Mouse (Mus musculus) G1E (cell line): ENCODE results near the gene Zfp423. TPM values are rescaled to one million over a fixed set of nuclear protein-coding genes. Genes with fewer than 3 reads are reported as not detected.

ENCODE experiments used
- ATAC-seq: 2 replicates; pipeline ENCODE4 v1.8.0; 2016; ENCODE audit warnings: mild to moderate bottlenecking; ENCODE audit not compliant: insufficient number of reproducible peaks, poor library complexity, low FRiP score, severe bottlenecking; ENCODE audit errors: extremely low read depth
- DNase-seq: peaks from one replicate; pipeline ENCODE4 v3.0.0; 2012; ENCODE audit warnings: low spot score
- H3K27me3 ChIP-seq: 2 replicates; pipeline ENCODE4 v1.6.1; 2012; ENCODE audit warnings: mild to moderate bottlenecking, low read length, inconsistent platforms; ENCODE audit not compliant: insufficient read depth
- H3K36me3 ChIP-seq: replicated peaks from 2 replicates; pipeline ENCODE3; 2012; ENCODE audit warnings: mild to moderate bottlenecking, inconsistent platforms
- H3K4me1 ChIP-seq: 2 replicates; pipeline ENCODE4 v1.6.1; 2012; ENCODE audit warnings: low read depth, low read length, inconsistent platforms, mixed read lengths; ENCODE audit not compliant: insufficient read depth
- H3K4me3 ChIP-seq: 2 replicates; pipeline ENCODE4 v1.5.1; 2012; ENCODE audit warnings: low read depth, mild to moderate bottlenecking, inconsistent platforms, low read length, moderate library complexity, mixed read lengths
- H3K9me3 ChIP-seq: replicated peaks from 2 replicates; pipeline ENCODE4 v1.6.1; 2012; ENCODE audit warnings: inconsistent platforms
- CTCF ChIP-seq: IDR thresholded peaks from 2 replicates; pipeline ENCODE4 v1.5.1; 2012; ENCODE audit warnings: low read depth, low read length, inconsistent platforms, mixed read lengths
- GATA1 ChIP-seq: IDR thresholded peaks from 2 replicates; pipeline ENCODE4 v1.6.1; 2012; ENCODE audit warnings: borderline replicate concordance, low read length, inconsistent platforms, mixed read lengths
- GATA2 ChIP-seq: IDR thresholded peaks from 2 replicates; pipeline ENCODE4 v1.6.1; 2012; ENCODE audit warnings: low read depth, low read length, inconsistent platforms, borderline replicate concordance
- POLR2AphosphoS5 ChIP-seq: IDR thresholded peaks from 2 replicates; pipeline ENCODE4 v1.6.1; 2012; ENCODE audit warnings: low read depth, low read length, inconsistent platforms; ENCODE audit not compliant: insufficient replicate concordance
- TAL1 ChIP-seq: conservative IDR thresholded peaks from 2 replicates; pipeline ENCODE4 v1.6.1; 2012; ENCODE audit warnings: low read depth, low read length, inconsistent platforms, mixed read lengths
- polyA plus RNA-seq: library from polyadenylated mRNA; stranded (reverse); fragments of >175 nt; gene quantifications from 2 replicates; pipeline ENCODE4 v1.2.3, GENCODE M21; 2012
- total RNA-seq, 2 experiments: library from RNA; stranded (forward) in 1 of 2; stranded (reverse) in 1 of 2; fragments of 200-1000 nt in 1 of 2; fragments of >200 nt in 1 of 2; fragmentation: Nextera tagmentation in 1 of 2; gene quantifications; 2 replicates each; pipeline ENCODE4 v1.2.3; 2014 to 2017

Gene Zfp423
- total and polyA plus RNA-seq, 3 experiments, result not detected

DNA sequence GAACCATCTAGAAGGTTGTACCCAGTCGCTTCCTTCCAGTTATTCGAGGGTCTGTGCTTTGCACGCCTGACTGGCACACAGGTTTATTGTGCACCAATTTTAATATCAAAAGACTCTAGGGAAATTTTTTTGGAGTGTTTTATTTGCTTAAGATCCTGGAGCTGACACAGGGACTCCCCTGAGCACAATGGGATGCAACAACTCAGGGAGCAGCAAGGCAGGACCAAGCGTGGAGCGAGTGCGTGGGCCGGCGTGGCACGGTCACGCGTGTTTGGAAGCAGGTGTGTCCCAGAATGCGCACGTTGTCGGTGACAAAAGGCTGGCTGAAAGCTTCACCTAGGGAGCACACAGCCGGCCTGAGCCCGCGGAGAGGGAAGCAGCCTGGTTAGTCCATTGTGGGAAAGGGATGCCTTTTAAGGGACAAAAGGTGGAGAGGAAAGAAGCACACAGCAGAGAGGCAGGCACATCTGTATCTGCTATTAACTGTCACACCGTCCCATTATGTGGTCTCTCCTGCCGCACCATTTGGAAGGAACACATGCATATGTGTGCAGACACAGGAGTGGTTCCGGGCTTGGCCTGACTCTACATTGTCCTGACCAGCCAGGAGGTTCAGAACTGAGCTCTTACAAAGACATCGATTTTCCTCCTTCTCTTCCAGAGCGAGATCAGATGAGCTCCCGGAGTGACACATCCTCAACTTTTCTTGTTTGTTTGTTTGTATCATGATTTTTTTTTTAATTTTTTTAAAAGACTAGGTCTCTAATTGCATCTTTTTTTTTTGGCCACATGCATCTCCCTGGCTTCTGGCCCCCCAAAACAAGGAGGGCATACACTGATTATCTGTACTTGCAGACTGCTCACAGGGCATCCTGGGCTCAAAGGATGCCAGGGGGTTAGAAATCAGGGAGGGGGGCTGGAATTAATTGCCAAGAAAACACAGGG, 126.7 kb downstream of the Zfp423 start:
- no peak overlapping the region for H3K4me3 ChIP-seq
- ATAC-seq, result no peak
- no peaks in the 10 kb centered on the region for H3K36me3 ChIP-seq
- H3K9me3 ChIP-seq, result peaks cover 82% of the 10 kb centered on the region
- no peak for DNase-seq
- H3K4me1 ChIP-seq, result no peaks in the 10 kb centered on the region
- TF ChIP-seq GATA2 (no peak), POLR2AphosphoS5 (no peak), CTCF (no peak), TAL1 (no peak), GATA1 (no peak)
- no peaks in the 10 kb centered on the region for H3K27me3 ChIP-seq

DNA sequence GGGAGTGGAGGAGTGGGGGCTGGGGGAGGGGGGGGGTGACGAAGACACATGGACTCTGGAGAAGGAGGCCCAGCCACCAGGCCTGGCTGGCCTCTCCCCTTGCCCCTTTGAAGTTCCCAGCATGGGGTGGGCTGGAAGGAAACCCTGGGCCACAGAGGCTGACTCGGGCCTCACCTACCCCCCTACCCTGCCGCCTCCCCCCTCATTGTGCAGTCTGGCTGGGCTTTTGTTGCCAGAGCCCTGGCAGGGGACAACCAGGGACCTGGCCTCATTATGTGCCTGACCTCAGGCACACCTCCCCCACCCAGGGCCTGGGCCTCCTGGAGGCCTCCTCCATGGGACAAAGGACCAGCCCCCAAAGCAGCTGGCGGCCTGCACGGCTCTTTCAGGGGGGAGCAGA, 127.8 kb downstream of the Zfp423 start:
- Histone ChIP-seq H3K27me3 (no peaks in the 10 kb centered on the region), H3K4me3 (no peak overlapping the region), H3K4me1 (no peaks in the 10 kb centered on the region), H3K9me3 (peaks cover 80% of the 10 kb centered on the region), H3K36me3 (no peaks in the 10 kb centered on the region)
- no peak for ATAC-seq
- no peak for DNase-seq
- no peak for TF ChIP-seq CTCF
- TF ChIP-seq GATA1, result no peak
- no peak for TF ChIP-seq POLR2AphosphoS5
- TF ChIP-seq GATA2, result no peak
- no peak for TF ChIP-seq TAL1

DNA sequence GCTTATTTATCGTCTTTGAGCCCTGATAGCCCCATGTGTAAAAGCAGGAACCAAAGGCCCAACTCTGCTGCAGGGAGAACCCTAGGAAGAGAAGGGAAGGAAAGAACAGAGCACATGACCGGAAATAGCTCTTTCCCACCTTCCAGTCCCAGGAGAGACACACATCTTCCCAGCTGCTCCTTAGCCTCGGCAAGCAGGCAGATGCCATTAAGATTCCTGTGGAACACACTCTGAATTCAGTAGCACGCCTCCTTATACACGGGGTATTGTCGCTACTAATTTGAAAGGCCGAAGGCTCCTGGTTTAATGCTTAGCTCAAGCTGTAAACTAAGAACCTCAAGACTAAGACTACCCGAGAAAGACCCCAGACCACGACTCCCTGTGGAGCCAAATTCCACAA, 128.3 kb downstream of the Zfp423 start:
- DNase-seq, result no peak
- H3K4me1 ChIP-seq, result no peaks in the 10 kb centered on the region
- H3K36me3 ChIP-seq, result no peaks in the 10 kb centered on the region
- peaks cover 84% of the 10 kb centered on the region for H3K9me3 ChIP-seq
- no peaks in the 10 kb centered on the region for H3K27me3 ChIP-seq
- no peak for ATAC-seq
- H3K4me3 ChIP-seq, result no peak overlapping the region
- no peak for TF ChIP-seq GATA2
- no peak for TF ChIP-seq TAL1
- no peak for TF ChIP-seq POLR2AphosphoS5

DNA sequence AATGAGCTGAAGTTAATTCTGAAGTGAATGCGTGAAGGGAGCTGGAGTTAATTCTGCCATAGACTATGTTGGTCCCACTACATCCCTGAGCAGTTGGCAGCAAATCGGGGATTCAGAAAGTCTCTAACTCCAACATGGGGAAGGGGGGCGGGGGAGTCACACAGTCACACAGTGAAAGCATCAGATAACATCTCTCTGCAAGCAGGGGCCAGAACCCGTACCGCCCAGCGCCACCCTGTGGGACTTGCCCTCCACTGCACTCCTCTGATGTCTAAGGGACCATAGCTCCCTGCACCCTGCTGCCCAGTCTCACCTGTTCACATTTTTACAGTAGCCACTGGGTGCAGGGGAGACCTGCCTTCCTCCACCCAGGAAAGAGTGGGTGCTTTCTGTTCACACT, 129.2 kb downstream of the Zfp423 start:
- DNase-seq, result no peak
- no peak for TF ChIP-seq GATA2
- TF ChIP-seq GATA1, result no peak
- no peak for TF ChIP-seq POLR2AphosphoS5
- no peak for TF ChIP-seq TAL1
- no peak for TF ChIP-seq CTCF

DNA sequence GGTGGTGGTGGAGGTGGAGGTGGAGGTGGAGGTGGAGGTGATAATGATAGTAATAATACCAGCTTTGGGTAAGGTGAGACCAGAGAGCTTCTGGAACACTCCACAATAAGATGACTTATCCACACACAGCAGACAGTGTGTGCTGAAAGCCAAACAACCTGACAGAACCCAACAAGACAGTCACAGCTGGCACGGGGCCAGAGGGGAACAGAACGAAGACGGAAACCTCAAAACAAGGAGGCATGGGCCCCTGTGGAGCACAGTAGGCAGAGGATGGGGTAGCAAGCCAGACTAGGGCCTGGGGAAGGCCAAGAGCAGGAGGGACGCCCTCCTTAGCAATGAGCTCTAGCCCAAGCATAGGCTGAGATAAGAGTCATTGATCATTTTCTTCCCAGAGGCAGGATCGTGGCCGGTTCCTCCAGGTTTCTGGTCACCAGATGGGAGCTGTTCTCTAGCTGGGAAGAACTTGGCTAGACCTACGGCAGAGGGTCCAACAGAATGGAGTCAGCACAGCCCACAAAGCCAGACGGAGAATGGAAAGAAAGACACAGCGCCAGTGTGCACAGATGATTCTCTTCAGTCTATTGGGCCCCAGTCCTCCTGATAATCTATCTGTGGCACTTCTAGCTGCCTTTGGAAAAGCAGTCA, 133.3 kb downstream of the Zfp423 start:
- Histone ChIP-seq H3K9me3 (peaks cover 85% of the 10 kb centered on the region), H3K4me3 (no peak overlapping the region), H3K4me1 (no peaks in the 10 kb centered on the region), H3K36me3 (no peaks in the 10 kb centered on the region), H3K27me3 (no peaks in the 10 kb centered on the region)
- DNase-seq (no peak), ATAC-seq (no peak)
- TF ChIP-seq GATA1, result no peak
- TF ChIP-seq CTCF, result no peak
- no peak for TF ChIP-seq TAL1
- no peak for TF ChIP-seq GATA2
- no peak for TF ChIP-seq POLR2AphosphoS5

More for the DNA sequence above, 129.2 kb downstream of the Zfp423 start:
- Histone ChIP-seq H3K4me1 (no peaks in the 10 kb centered on the region), H3K4me3 (no peak overlapping the region), H3K36me3 (no peaks in the 10 kb centered on the region), H3K27me3 (no peaks in the 10 kb centered on the region), H3K9me3 (peaks cover 80% of the 10 kb centered on the region)
- ATAC-seq, result no peak

DNA sequence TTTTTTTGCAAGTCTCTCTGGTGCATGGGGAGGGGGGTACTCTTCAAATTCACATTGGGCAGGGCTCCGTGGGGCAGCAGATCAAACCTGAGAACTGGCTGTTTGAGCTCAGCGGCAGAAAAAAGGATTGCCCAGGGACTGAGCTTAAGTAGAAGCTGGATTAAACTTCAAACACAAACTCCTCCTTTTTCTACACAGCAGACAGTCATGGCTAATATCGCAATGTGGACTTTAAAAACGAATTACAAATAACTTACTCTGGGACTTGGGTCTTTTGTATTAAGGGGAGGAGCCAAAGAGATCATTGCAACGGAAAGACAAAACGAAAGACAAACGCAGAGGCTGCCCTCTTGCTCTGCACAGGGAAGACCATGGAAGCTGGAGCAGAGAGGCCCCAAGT, 136.2 kb downstream of the Zfp423 start:
- Histone ChIP-seq H3K27me3 (no peaks in the 10 kb centered on the region), H3K4me3 (no peak overlapping the region), H3K36me3 (no peaks in the 10 kb centered on the region), H3K4me1 (no peaks in the 10 kb centered on the region), H3K9me3 (peaks cover 82% of the 10 kb centered on the region)
- DNase-seq (no peak), ATAC-seq (no peak)
- TF ChIP-seq CTCF, result no peak
